Mouse (Mus musculus) forebrain, embryonic 10.5 days (tissue): ENCODE data around the gene Gm1140. TPM values are rescaled to one million over a fixed set of nuclear protein-coding genes. Genes with fewer than 3 reads are reported as not detected.
"Not testable (repeated sequence)": the region's sequence is repeated elsewhere in the genome, so short reads cannot be mapped to it uniquely, and the experiment has no call there.

ENCODE experiments used
- DNase-seq: peaks from one replicate; pipeline ENCODE4 v3.0.0-alpha.2; 2017; ENCODE audit warnings: low spot score; ENCODE audit errors: extremely low spot score
- H3K27ac ChIP-seq: fragments of 300-500 bp; sonication (generic); 2 replicates; pipeline ENCODE4 v1.5.1; 2016; ENCODE audit warnings: mild to moderate bottlenecking
- H3K27me3 ChIP-seq: fragments of 300-500 bp; sonication (generic); 2 replicates; pipeline ENCODE4 v1.6.1; 2016; ENCODE audit warnings: mild to moderate bottlenecking; ENCODE audit not compliant: poor library complexity, severe bottlenecking
- H3K36me3 ChIP-seq: fragments of 300-500 bp; sonication (generic); replicated peaks from 2 replicates; pipeline ENCODE4 v1.6.1; 2016; ENCODE audit warnings: mild to moderate bottlenecking, moderate library complexity
- H3K4me1 ChIP-seq: fragments of 300-500 bp; sonication (generic); 2 replicates; pipeline ENCODE4 v1.6.1; 2016
- H3K4me3 ChIP-seq: fragments of 300-500 bp; sonication (generic); 2 replicates; pipeline ENCODE4 v1.5.1; 2016; ENCODE audit warnings: mild to moderate bottlenecking, moderate library complexity
- H3K9me3 ChIP-seq: fragments of 300-500 bp; sonication (generic); 2 replicates; pipeline ENCODE4 v1.6.1; 2016; ENCODE audit warnings: mild to moderate bottlenecking, moderate library complexity
- WGBS: fragments of 180-500 bp; shearing (Covaris S2); methylation state at CpG from one replicate; pipeline ENCODE4 v1.1.7; 2016; 5-methylcytosine and 5-hydroxymethylcytosine counted together
- polyA plus RNA-seq: library from polyadenylated mRNA; unstranded; fragments of >200 nt; fragmentation: Nextera tagmentation; extraction: Ambion mirVana; gene quantifications from 2 replicates; pipeline ENCODE4 v1.2.1, GENCODE M21; 2016

Gm1140 gene
- polyA plus RNA-seq, result not detected in 2 replicates

DNA sequence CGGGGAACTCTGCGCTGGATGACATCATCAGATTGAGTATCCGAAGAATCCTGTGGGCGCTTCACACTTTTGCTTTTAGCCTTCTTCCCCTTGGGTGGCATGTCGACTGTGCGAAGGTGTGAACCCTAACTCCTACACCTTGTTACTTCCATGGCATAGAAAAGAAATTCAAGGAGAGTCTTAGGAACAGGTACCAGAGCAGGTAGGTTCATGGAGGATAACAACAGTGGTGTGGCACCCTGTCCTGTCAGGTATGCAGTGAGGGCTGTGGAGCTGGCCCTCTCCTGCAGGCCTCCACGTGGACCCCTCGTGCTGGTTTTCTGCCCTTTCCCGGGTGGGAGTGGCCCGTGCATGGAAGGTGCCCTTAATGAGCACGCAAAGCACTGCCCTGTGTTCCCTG, at the start of gene Gm1140:
Gm1140 (minus strand) TSS at position 101 of the 400 bp plus-strand sequence.
- not testable (repeated sequence) for H3K36me3 ChIP-seq, H3K4me3 ChIP-seq, H3K27me3 ChIP-seq, DNase-seq, H3K4me1 ChIP-seq, H3K27ac ChIP-seq, H3K9me3 ChIP-seq
- 98% methylated on average over 4 of the region's 11 CpGs for WGBS

DNA sequence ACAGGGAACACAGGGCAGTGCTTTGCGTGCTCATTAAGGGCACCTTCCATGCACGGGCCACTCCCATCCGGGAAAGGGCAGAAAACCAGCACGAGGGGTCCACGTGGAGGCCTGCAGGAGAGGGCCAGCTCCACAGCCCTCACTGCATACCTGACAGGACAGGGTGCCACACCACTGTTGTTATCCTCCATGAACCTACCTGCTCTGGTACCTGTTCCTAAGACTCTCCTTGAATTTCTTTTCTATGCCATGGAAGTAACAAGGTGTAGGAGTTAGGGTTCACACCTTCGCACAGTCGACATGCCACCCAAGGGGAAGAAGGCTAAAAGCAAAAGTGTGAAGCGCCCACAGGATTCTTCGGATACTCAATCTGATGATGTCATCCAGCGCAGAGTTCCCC, 2.0 kb upstream of the Gm1140 start, which contains the start of gene Gm14692:
Gm14692 (plus strand) TSS at position 301 of the 400 bp plus-strand sequence.
- not testable (repeated sequence) for H3K9me3 ChIP-seq, H3K4me1 ChIP-seq, H3K36me3 ChIP-seq, H3K4me3 ChIP-seq, DNase-seq, H3K27me3 ChIP-seq, H3K27ac ChIP-seq
- WGBS, result 83% methylated on average over 5 of the region's 10 CpGs

Other genes starting within 250 kb of the Gm1140 start
- gene Gm14692, start 2.1 kb upstream of the Gm1140 start, polyA plus RNA-seq, result not detected in 2 replicates
- gene 4933436I01Rik, start 227.9 kb upstream of the Gm1140 start, polyA plus RNA-seq, result not detected in 2 replicates